Mouse (Mus musculus): ENCODE results near the gene Pam.

GRCm38 (mm10) chr1:98053994-98054393 is 41.5 kb downstream of the Pam start:
- no peak for TF ChIP-seq CTCF (IDR thresholded peaks at IDR 0.05 in 2 of 3, conservative IDR thresholded peaks at IDR 0.05 in 1 of 3; ENCODE audit: control insufficient read depth in 1 of 3, insufficient read depth in 1 of 3, low read depth in 2 of 3, low read length in 3 of 3, poor library complexity in 1 of 3, severe bottlenecking in 1 of 3)
- no peak for TF ChIP-seq RAD21 (IDR thresholded peaks at IDR 0.05; ENCODE audit: low read depth, low read length)
- no peak for TF ChIP-seq ELF1 (IDR thresholded peaks at IDR 0.05; ENCODE audit: low read depth, low read length)
- TF ChIP-seq EP300 (IDR thresholded peaks at IDR 0.05; ENCODE audit: low read depth in 1 of 2, low read length in 2 of 2) = no peak
- TF ChIP-seq POLR2A (IDR thresholded peaks at IDR 0.05; ENCODE audit: control insufficient read depth in 1 of 2, insufficient read depth in 1 of 2, low read depth in 1 of 2, low read length in 2 of 2, poor library complexity in 1 of 2) = no peak
- no peak for TF ChIP-seq ZNF384 (IDR thresholded peaks at IDR 0.05; ENCODE audit: low read depth, low read length)
- no peak for TF ChIP-seq E2F4 (IDR thresholded peaks at IDR 0.05; ENCODE audit: borderline replicate concordance, low read depth, low read length)
- TF ChIP-seq MAZ (IDR thresholded peaks at IDR 0.05; ENCODE audit: low read depth, low read length) = no peak
- TF ChIP-seq USF2 (IDR thresholded peaks at IDR 0.05; ENCODE audit: borderline replicate concordance in 1 of 2, insufficient read depth in 1 of 2, low read depth in 1 of 2, low read length in 2 of 2) = no peak
- TF ChIP-seq CHD2 (IDR thresholded peaks at IDR 0.05; ENCODE audit: low read length) = no peak
- TF ChIP-seq CHD1 (IDR thresholded peaks at IDR 0.05; ENCODE audit: low read depth, low read length) = no peak
- no peak for TF ChIP-seq GATA1 (IDR thresholded peaks at IDR 0.05; ENCODE audit: low read depth, low read length)
- no peak for TF ChIP-seq SMC3 (IDR thresholded peaks at IDR 0.05; ENCODE audit: low read depth, low read length)
- TF ChIP-seq MAFK (IDR thresholded peaks at IDR 0.05; ENCODE audit: borderline replicate concordance, low read depth, low read length) = no peak
